Mouse (Mus musculus) liver, embryonic 13.5 days (tissue): Measurements from ENCODE around the gene Dnajc16. TPM values are rescaled to one million over a fixed set of nuclear protein-coding genes. Genes with fewer than 3 reads are reported as not detected.
A peak's percentile ranks its signal among the peaks of the same experiment; 100 is the strongest.

Source experiments
- ATAC-seq: fragments of 200-750 bp; cut with Nextera tagmentation; 2 replicates; pipeline ENCODE4 v1.8.0; 2017; ENCODE audit warnings: low read depth, mild to moderate bottlenecking, moderate number of reproducible peaks, moderate library complexity
- DNase-seq: peaks from one replicate; pipeline ENCODE4 v3.0.0; 2022
- H3K27ac ChIP-seq: fragments of 300-500 bp; sonication (generic); 2 replicates; pipeline ENCODE4 v1.5.1; 2015; ENCODE audit warnings: moderate library complexity, mild to moderate bottlenecking, inconsistent platforms
- H3K27me3 ChIP-seq: fragments of 300-500 bp; sonication (generic); 2 replicates; pipeline ENCODE4 v1.6.1; 2015; ENCODE audit warnings: mild to moderate bottlenecking, inconsistent platforms
- H3K36me3 ChIP-seq: fragments of 300-500 bp; sonication (generic); 2 replicates; pipeline ENCODE4 v1.6.1; 2015; ENCODE audit warnings: mild to moderate bottlenecking, inconsistent platforms
- H3K4me1 ChIP-seq: fragments of 300-500 bp; sonication (generic); replicated peaks from 2 replicates; pipeline ENCODE4 v1.6.1; 2015; ENCODE audit warnings: inconsistent platforms
- H3K4me2 ChIP-seq: fragments of 300-500 bp; sonication (generic); 2 replicates; pipeline ENCODE4 v1.6.1; 2015; ENCODE audit warnings: inconsistent platforms, mild to moderate bottlenecking, moderate library complexity
- H3K4me3 ChIP-seq: fragments of 300-500 bp; sonication (generic); replicated peaks from 2 replicates; pipeline ENCODE4 v1.5.1; 2015; ENCODE audit warnings: mild to moderate bottlenecking, inconsistent platforms
- H3K9ac ChIP-seq: fragments of 300-500 bp; sonication (generic); 2 replicates; pipeline ENCODE4 v1.6.1; 2015; ENCODE audit warnings: mild to moderate bottlenecking, inconsistent platforms
- H3K9me3 ChIP-seq: fragments of 300-500 bp; sonication (generic); replicated peaks from 2 replicates; pipeline ENCODE4 v1.6.1; 2016; ENCODE audit warnings: inconsistent platforms
- WGBS: fragments of 180-500 bp; shearing (Covaris S2); methylation state at CpG from one replicate; pipeline ENCODE4 v1.1.7; 2015; ENCODE audit not compliant: insufficient replicate concordance; 5-methylcytosine and 5-hydroxymethylcytosine counted together
- polyA plus RNA-seq: library from polyadenylated mRNA; unstranded; fragments of >200 nt; fragmentation: Nextera tagmentation; extraction: Ambion mirVana; gene quantifications from 2 replicates; pipeline ENCODE4 v1.2.1, GENCODE M21; 2015

Dnajc16 gene
- polyA plus RNA-seq, 1 experiment from 2014 or later: 2.1 TPM

GRCm38 (mm10) chr4:141741856-141742255 lies 48.9 kb downstream of the Dnajc16 start:
- no peak for DNase-seq
- H3K9ac ChIP-seq: no peak overlapping the region
- no peak overlapping the region for H3K4me2 ChIP-seq
- peaks cover 30% of the 10 kb centered on the region for H3K4me1 ChIP-seq
- H3K36me3 ChIP-seq: no peaks in the 10 kb centered on the region
- no peak overlapping the region for H3K4me3 ChIP-seq
- no peaks in the 10 kb centered on the region for H3K27me3 ChIP-seq
- 56% methylated on average over 9 of the region's 9 CpGs for WGBS
- no peaks in the 10 kb centered on the region for H3K9me3 ChIP-seq
- H3K27ac ChIP-seq: peak overlapping the region; percentile 71
- peak; percentile 73 for ATAC-seq

GRCm38 (mm10) chr4:141738015-141738414 lies 52.7 kb downstream of the Dnajc16 start:
- WGBS: 69% methylated on average over 8 of the region's 8 CpGs
- DNase-seq (no peak), ATAC-seq (no peak)
- Histone ChIP-seq H3K27ac (no peak overlapping the region), H3K4me1 (peaks cover 40% of the 10 kb centered on the region), H3K36me3 (no peaks in the 10 kb centered on the region), H3K27me3 (no peaks in the 10 kb centered on the region), H3K4me2 (no peak overlapping the region), H3K4me3 (no peak overlapping the region), H3K9ac (no peak overlapping the region), H3K9me3 (no peaks in the 10 kb centered on the region)

DNA sequence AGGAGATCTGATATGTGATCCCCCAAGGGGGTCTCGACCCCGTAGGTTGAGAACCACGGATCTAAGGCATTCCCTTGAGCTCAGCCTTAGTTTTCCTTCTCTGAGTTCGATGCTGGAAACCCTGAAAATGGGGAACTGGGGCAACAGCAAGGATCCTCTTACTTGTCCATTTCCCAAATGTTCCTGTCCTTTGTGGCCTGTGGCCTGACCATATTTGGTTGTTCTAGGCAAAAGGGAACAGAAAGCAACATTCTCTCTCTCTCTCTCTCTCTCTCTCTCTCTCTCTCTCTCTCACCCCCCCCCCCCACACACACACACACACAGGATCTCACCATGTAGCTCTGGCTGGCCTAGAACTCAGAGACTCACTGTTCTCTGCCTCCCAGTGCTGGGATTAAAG lies 53.9 kb downstream of the Dnajc16 start:
- H3K27ac ChIP-seq: no peak overlapping the region
- no peak overlapping the region for H3K4me2 ChIP-seq
- WGBS: 52% methylated on average over 4 of the region's 4 CpGs
- H3K9me3 ChIP-seq: no peaks in the 10 kb centered on the region
- no peaks in the 10 kb centered on the region for H3K36me3 ChIP-seq
- peaks cover 34% of the 10 kb centered on the region for H3K4me1 ChIP-seq
- no peak for ATAC-seq
- no peak for DNase-seq
- H3K4me3 ChIP-seq: no peak overlapping the region
- H3K9ac ChIP-seq: no peak overlapping the region
- H3K27me3 ChIP-seq: no peaks in the 10 kb centered on the region

GRCm38 (mm10) chr4:141735206-141735560 lies 55.5 kb downstream of the Dnajc16 start:
- Histone ChIP-seq H3K27ac (peak overlapping the region; percentile 27; the same call in 1 of the 2 replicates), H3K36me3 (no peaks in the 10 kb centered on the region), H3K9ac (no peak overlapping the region), H3K4me2 (peak overlapping the region; percentile 67), H3K4me1 (peaks cover 37% of the 10 kb centered on the region), H3K4me3 (peak overlapping the region; percentile 49; the same call in 1 of the 2 replicates), H3K9me3 (no peaks in the 10 kb centered on the region), H3K27me3 (0 out of 2 replicates have a peak, but pooled peaks cover 5% of the 10 kb centered on the region)
- WGBS: 31% methylated on average over 9 of the region's 9 CpGs
- no peak for DNase-seq
- ATAC-seq: no peak

- peak overlapping the region; percentile 61; the same call in 1 of the 2 replicates for H3K9ac ChIP-seq
These were observed 56.1 kb downstream of the Dnajc16 start for GRCm38 (mm10) chr4:141734446-141735205.

DNA sequence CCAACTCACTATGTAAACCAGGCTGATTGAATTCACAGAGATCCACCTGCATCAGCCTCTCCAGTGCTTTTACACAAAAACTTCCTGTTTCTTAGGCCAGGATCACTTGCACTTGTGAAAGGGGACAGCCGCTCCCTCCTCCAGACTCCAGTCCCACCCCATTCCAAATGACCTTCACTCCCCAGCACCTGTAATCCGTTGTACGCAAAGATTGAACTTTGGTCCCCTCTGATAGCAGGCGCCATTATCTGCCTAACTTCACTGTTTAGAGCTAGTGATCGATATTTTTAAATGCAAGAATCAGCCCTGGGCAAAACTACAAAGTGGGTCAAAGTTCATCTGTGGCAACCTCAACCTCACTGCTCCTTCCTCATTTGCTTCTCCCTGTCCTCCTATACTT lies 59.0 kb downstream of the Dnajc16 start:
- no peaks in the 10 kb centered on the region for H3K9me3 ChIP-seq
- H3K27me3 ChIP-seq: peaks cover 7% of the 10 kb centered on the region; the same call in 1 of the 2 replicates
- H3K4me1 ChIP-seq: peaks cover 44% of the 10 kb centered on the region
- H3K9ac ChIP-seq: no peak overlapping the region
- peak; percentile 24; the same call in 1 of the 2 replicates for ATAC-seq
- peak overlapping the region; percentile 67 for H3K27ac ChIP-seq
- H3K4me3 ChIP-seq: no peak overlapping the region
- WGBS: 53% methylated on average over 5 of the region's 5 CpGs
- DNase-seq: no peak
- no peaks in the 10 kb centered on the region for H3K36me3 ChIP-seq
- no peak overlapping the region for H3K4me2 ChIP-seq

More at GRCm38 (mm10) chr4:141734446-141735205, 56.1 kb downstream of the Dnajc16 start:
- WGBS: 10% methylated on average over 24 of the region's 24 CpGs
- H3K4me2 ChIP-seq: peak overlapping the region; percentile 67
- no peaks in the 10 kb centered on the region for H3K36me3 ChIP-seq
- H3K4me3 ChIP-seq: peak overlapping the region; percentile 49
- H3K9me3 ChIP-seq: no peaks in the 10 kb centered on the region
- peaks cover 39% of the 10 kb centered on the region for H3K4me1 ChIP-seq
- DNase-seq: peak; percentile 85
- H3K27ac ChIP-seq: peak overlapping the region; percentile 53
- peak; percentile 92 for ATAC-seq
- 0 out of 2 replicates have a peak, but pooled peaks cover 7% of the 10 kb centered on the region for H3K27me3 ChIP-seq

GRCm38 (mm10) chr4:141730401-141730800 lies 60.3 kb downstream of the Dnajc16 start:
- Histone ChIP-seq H3K36me3 (no peaks in the 10 kb centered on the region), H3K4me3 (no peak overlapping the region), H3K27me3 (peaks cover 7% of the 10 kb centered on the region; the same call in 1 of the 2 replicates), H3K27ac (no peak overlapping the region), H3K4me1 (peaks cover 43% of the 10 kb centered on the region), H3K9ac (no peak overlapping the region), H3K4me2 (no peak overlapping the region), H3K9me3 (no peaks in the 10 kb centered on the region)
- 83% methylated on average over 13 of the region's 13 CpGs for WGBS
- DNase-seq: no peak
- no peak for ATAC-seq

DNA sequence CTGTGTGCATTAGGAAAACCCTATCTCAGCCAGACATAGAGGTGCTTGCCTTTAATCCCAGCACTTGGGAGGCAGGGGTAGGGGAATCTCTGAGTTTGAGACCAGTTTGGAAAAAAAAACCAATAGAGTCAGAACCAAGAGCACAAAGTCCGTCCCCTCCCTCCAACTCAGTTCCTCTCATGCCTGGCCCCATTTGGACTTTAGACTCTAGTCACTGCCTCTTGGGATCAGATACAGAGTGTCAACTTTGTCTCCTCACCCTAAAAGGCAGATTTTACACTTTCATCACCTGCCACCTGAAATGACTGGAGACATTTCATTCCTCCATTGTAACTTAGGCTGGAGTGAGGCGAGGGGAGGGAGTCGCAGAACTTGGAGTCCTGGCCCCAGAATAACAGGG lies 61.5 kb downstream of the Dnajc16 start:
- H3K4me2 ChIP-seq: no peak overlapping the region
- DNase-seq (no peak), ATAC-seq (no peak)
- H3K4me1 ChIP-seq: peaks cover 43% of the 10 kb centered on the region
- no peaks in the 10 kb centered on the region for H3K9me3 ChIP-seq
- peaks cover 7% of the 10 kb centered on the region; the same call in 1 of the 2 replicates for H3K27me3 ChIP-seq
- peak overlapping the region; percentile 37 for H3K27ac ChIP-seq
- H3K36me3 ChIP-seq: no peaks in the 10 kb centered on the region
- H3K9ac ChIP-seq: no peak overlapping the region
- 78% methylated on average over 3 of the region's 3 CpGs for WGBS
- H3K4me3 ChIP-seq: no peak overlapping the region

DNA sequence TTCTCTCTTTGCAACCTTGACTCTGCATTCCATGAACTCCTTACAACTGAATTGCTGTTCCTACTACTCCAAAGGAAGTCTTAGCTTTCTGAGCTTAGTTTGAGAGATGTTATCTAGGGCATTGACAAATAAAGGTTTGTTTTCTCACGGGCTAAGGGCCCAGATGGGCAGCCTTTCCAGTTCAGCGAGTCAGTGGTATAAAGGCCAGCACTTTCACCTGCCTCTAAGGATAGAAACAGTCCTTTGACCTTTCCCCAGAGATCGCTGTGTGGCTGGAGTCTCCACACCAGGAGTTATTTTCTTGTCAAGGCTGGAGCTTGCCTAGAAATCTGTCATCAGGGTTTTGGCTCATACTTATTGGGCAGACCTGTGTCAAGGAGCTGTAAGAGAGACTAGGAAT lies 65.0 kb downstream of the Dnajc16 start:
- H3K4me3 ChIP-seq: no peak overlapping the region
- 58% methylated on average over 3 of the region's 3 CpGs for WGBS

GRCm38 (mm10) chr4:141725277-141725676 lies 65.5 kb downstream of the Dnajc16 start:
- Histone ChIP-seq H3K27me3 (peaks cover 2% of the 10 kb centered on the region; the same call in 1 of the 2 replicates), H3K27ac (peak overlapping the region; percentile 52; the same call in 1 of the 2 replicates), H3K9ac (no peak overlapping the region), H3K36me3 (peaks cover 9% of the 10 kb centered on the region), H3K4me2 (no peak overlapping the region), H3K4me1 (peaks cover 58% of the 10 kb centered on the region), H3K4me3 (no peak overlapping the region), H3K9me3 (peaks cover 1% of the 10 kb centered on the region; the same call in 1 of the 2 replicates)
- WGBS: 72% methylated on average over 5 of the region's 5 CpGs
- no peak for ATAC-seq
- no peak for DNase-seq

More for the DNA sequence above, 65.0 kb downstream of the Dnajc16 start:
- no peak overlapping the region for H3K4me2 ChIP-seq
- H3K36me3 ChIP-seq: peaks cover 5% of the 10 kb centered on the region
- H3K9ac ChIP-seq: no peak overlapping the region
- peaks cover 58% of the 10 kb centered on the region for H3K4me1 ChIP-seq
- no peak overlapping the region for H3K27ac ChIP-seq
- H3K9me3 ChIP-seq: no peaks in the 10 kb centered on the region
- DNase-seq: no peak
- no peak for ATAC-seq
- H3K27me3 ChIP-seq: peaks cover 7% of the 10 kb centered on the region; the same call in 1 of the 2 replicates

DNA sequence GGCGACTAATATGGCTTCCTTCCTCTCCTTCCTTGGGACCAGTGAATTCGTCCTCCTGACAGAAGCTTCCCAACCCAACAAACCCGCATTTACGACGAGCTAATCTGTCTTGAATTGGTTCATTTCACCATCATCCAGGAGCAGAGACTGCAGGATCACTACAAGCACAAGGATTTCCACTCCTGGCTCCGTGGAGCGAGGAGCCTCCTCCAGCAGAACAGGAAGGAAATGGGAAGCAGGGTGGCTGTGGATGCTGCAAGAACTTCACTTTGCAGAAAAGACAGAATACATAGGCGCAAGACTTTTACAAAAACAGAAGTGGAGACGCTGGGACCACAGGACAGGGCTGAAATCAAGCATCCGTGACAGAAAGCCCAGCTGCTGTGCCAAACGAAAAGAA lies 66.1 kb downstream of the Dnajc16 start:
- peak overlapping the region; percentile 52 for H3K27ac ChIP-seq
- H3K4me1 ChIP-seq: peaks cover 62% of the 10 kb centered on the region
- no peak overlapping the region for H3K9ac ChIP-seq
- peaks cover 16% of the 10 kb centered on the region for H3K36me3 ChIP-seq
- H3K27me3 ChIP-seq: no peaks in the 10 kb centered on the region; the same call in 1 of the 2 replicates
- peaks cover 4% of the 10 kb centered on the region; the same call in 1 of the 2 replicates for H3K9me3 ChIP-seq
- ATAC-seq (no peak), DNase-seq (no peak)
- no peak overlapping the region for H3K4me3 ChIP-seq
- WGBS: 44% methylated on average over 11 of the region's 11 CpGs
- peak overlapping the region; percentile 15; the same call in 1 of the 2 replicates for H3K4me2 ChIP-seq
